Mouse (Mus musculus) lung, embryonic 15.5 days (tissue): ENCODE results near the gene Cdh5. TPM values are rescaled to one million over a fixed set of nuclear protein-coding genes. Genes with fewer than 3 reads are reported as not detected.
"Not testable (repeated sequence)": the region's sequence is repeated elsewhere in the genome, so short reads cannot be mapped to it uniquely, and the experiment has no call there.

ENCODE experiments used
- ATAC-seq: fragments of 200-750 bp; cut with Nextera tagmentation; 2 replicates; pipeline ENCODE4 v1.8.0; 2017; ENCODE audit warnings: moderate number of reproducible peaks, borderline replicate concordance; ENCODE audit not compliant: low FRiP score, low TSS enrichment; ENCODE audit errors: extremely low read depth
- H3K27ac ChIP-seq: fragments of 300-500 bp; sonication (generic); 2 replicates; pipeline ENCODE4 v1.5.1; 2015; ENCODE audit warnings: moderate library complexity, mild to moderate bottlenecking, inconsistent platforms
- H3K27me3 ChIP-seq: fragments of 300-500 bp; sonication (generic); 2 replicates; pipeline ENCODE4 v1.6.1; 2015; ENCODE audit warnings: inconsistent platforms
- H3K36me3 ChIP-seq: fragments of 300-500 bp; sonication (generic); 2 replicates; pipeline ENCODE4 v1.6.1; 2015; ENCODE audit warnings: inconsistent platforms
- H3K4me1 ChIP-seq: fragments of 300-500 bp; sonication (generic); 2 replicates; pipeline ENCODE4 v1.6.1; 2015; ENCODE audit warnings: inconsistent platforms
- H3K4me2 ChIP-seq: fragments of 300-500 bp; sonication (generic); 2 replicates; pipeline ENCODE4 v1.6.1; 2015; ENCODE audit warnings: inconsistent platforms, mild to moderate bottlenecking, moderate library complexity
- H3K4me3 ChIP-seq: fragments of 300-500 bp; sonication (generic); 2 replicates; pipeline ENCODE4 v1.5.1; 2015; ENCODE audit warnings: mild to moderate bottlenecking, inconsistent platforms
- H3K9ac ChIP-seq: fragments of 300-500 bp; sonication (generic); 2 replicates; pipeline ENCODE4 v1.6.1; 2015; ENCODE audit warnings: inconsistent platforms
- H3K9me3 ChIP-seq: fragments of 300-500 bp; sonication (generic); 2 replicates; pipeline ENCODE4 v1.6.1; 2016; ENCODE audit warnings: inconsistent platforms
- WGBS: fragments of 180-500 bp; shearing (Covaris S2); methylation state at CpG from one replicate; pipeline ENCODE4 v1.1.7; 2015; 5-methylcytosine and 5-hydroxymethylcytosine counted together
- polyA plus RNA-seq: library from polyadenylated mRNA; unstranded; fragments of >200 nt; fragmentation: Nextera tagmentation; extraction: Ambion mirVana; gene quantifications from 2 replicates; pipeline ENCODE4 v1.2.1, GENCODE M21; 2015

The Cdh5 gene
- polyA plus RNA-seq, 1 experiment from 2014 or later, result 74.7 TPM

DNA sequence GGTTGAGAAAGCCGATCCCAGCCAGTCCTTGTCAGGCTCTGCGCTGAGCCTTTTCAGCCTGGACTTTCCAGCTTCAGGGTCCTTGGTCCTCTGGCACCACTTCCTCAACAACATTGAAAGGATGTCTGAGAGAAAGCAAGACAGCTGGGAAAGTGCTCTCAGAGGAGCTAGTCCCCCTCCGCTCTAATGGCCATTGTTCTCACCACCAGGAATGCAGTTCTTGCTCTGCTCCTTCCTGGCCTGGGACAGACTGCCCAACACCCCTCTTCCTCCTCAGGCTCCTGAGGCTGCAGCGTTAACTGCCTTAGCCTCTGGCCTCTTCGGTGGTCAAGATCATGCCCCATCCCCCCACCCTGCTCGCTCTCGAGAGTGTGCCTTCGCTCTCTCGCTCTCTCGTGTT lies 4.8 kb upstream of the Cdh5 start:
- H3K9me3 ChIP-seq, result no peaks in the 10 kb centered on the region
- H3K4me3 ChIP-seq, result no peak overlapping the region
- H3K9ac ChIP-seq, result no peak overlapping the region
- no peaks in the 10 kb centered on the region for H3K36me3 ChIP-seq
- ATAC-seq, result peak; percentile 21; the same call in 1 of the 2 replicates
- WGBS, result 38% methylated on average over 10 of the region's 10 CpGs
- peak overlapping the region; percentile 21; the same call in 1 of the 2 replicates for H3K4me2 ChIP-seq
- H3K4me1 ChIP-seq, result peaks cover 30% of the 10 kb centered on the region
- no peaks in the 10 kb centered on the region for H3K27me3 ChIP-seq
- peak overlapping the region; percentile 85 for H3K27ac ChIP-seq

DNA sequence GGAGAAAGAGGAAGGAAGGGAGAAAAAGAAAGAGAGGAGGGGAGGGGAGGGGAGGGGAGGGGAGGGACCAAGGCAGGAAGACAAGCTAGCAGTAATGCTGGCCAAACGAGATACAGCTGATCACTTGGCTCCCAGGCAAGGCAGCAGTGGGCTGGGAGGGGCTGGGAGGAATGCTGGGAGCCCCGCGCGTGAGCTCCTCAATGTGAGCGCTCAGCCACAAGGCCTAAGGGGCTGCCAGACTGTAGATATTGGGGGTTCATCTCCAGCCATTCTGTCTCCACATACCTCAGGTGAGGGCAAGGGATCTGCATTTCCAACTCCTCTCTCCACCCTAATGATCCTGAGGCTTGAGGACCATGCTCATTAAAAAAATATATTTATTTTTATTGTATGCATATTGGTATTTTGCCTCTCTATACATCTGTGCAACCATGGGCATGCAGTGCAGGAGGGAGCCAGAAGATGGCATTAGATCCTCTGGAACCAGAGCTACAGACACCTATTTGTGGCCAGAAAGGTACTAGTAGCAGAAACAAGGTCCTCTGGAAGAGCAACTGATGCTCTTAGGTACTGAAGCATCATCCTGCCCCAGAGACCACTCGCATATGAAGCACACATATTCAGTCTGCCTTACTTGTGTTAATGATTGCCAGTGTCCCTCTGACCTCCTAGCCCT lies 2.6 kb upstream of the Cdh5 start:
- no peaks in the 10 kb centered on the region for H3K27me3 ChIP-seq
- H3K4me3 ChIP-seq, result no peak overlapping the region
- 0 out of 2 replicates have a peak overlapping the region, but pooled peaks have one; percentile 20 for H3K4me2 ChIP-seq
- no peak overlapping the region for H3K9ac ChIP-seq
- WGBS, result 19% methylated on average over 6 of the region's 6 CpGs
- H3K27ac ChIP-seq, result peak overlapping the region; percentile 91
- no peaks in the 10 kb centered on the region for H3K9me3 ChIP-seq
- ATAC-seq, result no peak
- no peaks in the 10 kb centered on the region for H3K36me3 ChIP-seq
- H3K4me1 ChIP-seq, result peaks cover 23% of the 10 kb centered on the region

DNA sequence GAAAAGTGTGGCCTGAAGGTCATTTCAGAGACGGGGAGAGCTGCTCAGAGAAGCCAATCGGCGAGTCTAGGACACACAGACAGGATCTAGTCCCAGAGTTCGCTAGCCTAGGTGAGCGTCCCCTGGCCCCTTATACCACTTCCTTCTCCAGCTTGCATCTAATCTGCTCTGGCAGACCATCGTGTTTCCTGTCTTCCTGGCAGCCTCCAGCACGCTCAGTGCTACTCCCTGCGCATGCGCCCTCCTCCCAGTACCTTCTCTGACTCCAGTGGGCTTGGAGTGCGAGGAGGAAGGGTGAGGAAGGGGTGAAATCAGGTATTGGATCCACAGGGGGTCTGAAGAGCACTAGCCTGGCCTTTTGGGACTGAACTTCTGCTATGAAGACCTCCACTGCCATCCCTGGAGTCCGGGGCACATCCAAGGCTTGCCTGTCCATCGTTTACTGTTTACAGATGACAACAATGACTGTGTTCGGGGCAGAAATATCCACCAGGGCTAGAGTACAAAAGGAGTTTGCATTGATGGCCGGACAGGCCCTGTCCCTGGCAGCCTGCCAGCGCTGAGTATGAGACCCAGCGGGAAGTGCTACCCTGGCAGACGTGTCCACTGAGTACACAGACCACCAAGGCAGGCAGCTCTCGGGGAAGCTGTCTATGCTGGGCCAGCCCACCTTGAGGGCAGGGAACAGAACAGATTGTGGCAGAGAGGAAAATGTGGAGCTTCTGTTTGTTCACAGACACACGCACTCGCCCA lies 1.9 kb upstream of the Cdh5 start:
- Histone ChIP-seq H3K4me1 (peaks cover 23% of the 10 kb centered on the region), H3K27ac (peak overlapping the region; percentile 91), H3K9ac (no peak overlapping the region), H3K9me3 (no peaks in the 10 kb centered on the region), H3K4me2 (peak overlapping the region; percentile 20; the same call in 1 of the 2 replicates), H3K4me3 (no peak overlapping the region), H3K36me3 (no peaks in the 10 kb centered on the region), H3K27me3 (no peaks in the 10 kb centered on the region)
- WGBS, result 46% methylated on average over 20 of the region's 20 CpGs
- peak; percentile 36 for ATAC-seq

DNA sequence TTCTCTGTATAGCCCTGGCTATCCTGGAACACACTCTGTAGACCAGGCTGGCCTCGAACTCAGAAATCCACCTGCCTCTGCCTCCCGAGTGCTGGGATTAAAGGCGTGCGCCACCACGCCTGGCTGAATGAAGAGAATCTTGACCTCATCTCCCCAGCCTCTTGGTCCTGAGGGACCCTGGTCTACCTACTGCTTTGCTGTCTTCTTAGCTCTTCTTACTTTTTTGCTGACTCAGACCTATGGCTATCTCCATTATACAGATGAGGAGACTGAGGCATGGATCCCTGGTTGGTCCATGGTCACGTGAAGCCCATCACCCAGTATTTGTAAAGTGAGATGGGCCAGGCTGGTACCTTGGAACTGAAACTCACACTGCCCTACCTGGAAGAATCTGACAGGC lies 701 bp upstream of the Cdh5 start:
- 91% methylated on average over 6 of the region's 6 CpGs for WGBS
- not testable (repeated sequence) for H3K9ac ChIP-seq, H3K27me3 ChIP-seq, H3K9me3 ChIP-seq, H3K4me3 ChIP-seq, ATAC-seq, H3K36me3 ChIP-seq, H3K4me2 ChIP-seq
- peak overlapping the region; percentile 91; the same call in 1 of the 2 replicates for H3K27ac ChIP-seq
- peaks cover 32% of the 10 kb centered on the region for H3K4me1 ChIP-seq

DNA sequence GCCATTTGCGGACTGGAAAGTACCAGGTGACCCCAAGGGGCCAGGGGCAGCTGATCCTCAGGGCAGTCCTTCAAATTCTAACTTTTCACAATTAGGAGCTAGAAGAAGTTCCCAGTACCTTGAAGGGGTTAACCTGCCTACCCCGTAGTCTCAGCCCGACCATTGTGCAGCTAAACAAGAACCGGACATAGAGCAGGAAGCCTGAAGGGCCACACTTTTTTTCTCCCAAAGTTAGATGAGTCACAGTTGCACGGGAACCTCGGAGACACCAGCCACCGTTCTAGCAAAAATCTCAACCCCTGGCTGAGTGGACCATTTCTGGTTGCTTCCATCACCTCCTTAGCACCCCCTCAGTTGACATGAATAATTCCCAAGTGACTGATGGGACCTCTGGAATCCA lies 2.0 kb downstream of the Cdh5 start:
- ATAC-seq, result no peak
- H3K9ac ChIP-seq, result peak overlapping the region; percentile 37; the same call in 1 of the 2 replicates
- no peaks in the 10 kb centered on the region for H3K36me3 ChIP-seq
- H3K27me3 ChIP-seq, result no peaks in the 10 kb centered on the region
- no peaks in the 10 kb centered on the region for H3K9me3 ChIP-seq
- 40% methylated on average over 7 of the region's 7 CpGs for WGBS
- peak overlapping the region; percentile 50; the same call in 1 of the 2 replicates for H3K27ac ChIP-seq
- H3K4me2 ChIP-seq, result peak overlapping the region; percentile 42
- peaks cover 44% of the 10 kb centered on the region for H3K4me1 ChIP-seq
- H3K4me3 ChIP-seq, result peak overlapping the region; percentile 37

DNA sequence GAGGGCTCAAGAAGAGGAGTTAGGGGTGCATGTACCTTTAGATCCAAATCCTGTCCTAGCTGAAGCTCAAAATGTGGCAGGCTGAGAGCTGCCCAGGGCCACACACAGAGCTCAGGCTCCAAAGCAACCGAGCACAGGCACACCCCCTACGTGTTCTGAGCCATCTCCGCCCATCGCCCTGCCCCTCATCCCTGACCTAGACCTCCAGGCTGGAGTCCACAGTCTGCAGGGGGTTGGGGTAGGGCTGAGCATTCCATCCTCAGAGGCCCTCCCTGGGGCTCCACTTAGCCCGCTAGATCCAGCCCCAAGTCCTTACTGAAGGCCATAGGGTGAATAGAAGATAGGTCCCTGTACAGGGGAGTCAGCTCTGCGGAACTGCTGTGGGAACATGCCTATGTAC lies 4.3 kb downstream of the Cdh5 start:
- WGBS, result 37% methylated on average over 6 of the region's 6 CpGs
- Histone ChIP-seq H3K9me3 (no peaks in the 10 kb centered on the region), H3K27me3 (no peaks in the 10 kb centered on the region), H3K4me1 (peaks cover 26% of the 10 kb centered on the region), H3K36me3 (no peaks in the 10 kb centered on the region), H3K27ac (no peak overlapping the region), H3K4me3 (no peak overlapping the region), H3K4me2 (peak overlapping the region; percentile 42), H3K9ac (no peak overlapping the region)
- ATAC-seq, result peak; percentile 65; the same call in 1 of the 2 replicates

DNA sequence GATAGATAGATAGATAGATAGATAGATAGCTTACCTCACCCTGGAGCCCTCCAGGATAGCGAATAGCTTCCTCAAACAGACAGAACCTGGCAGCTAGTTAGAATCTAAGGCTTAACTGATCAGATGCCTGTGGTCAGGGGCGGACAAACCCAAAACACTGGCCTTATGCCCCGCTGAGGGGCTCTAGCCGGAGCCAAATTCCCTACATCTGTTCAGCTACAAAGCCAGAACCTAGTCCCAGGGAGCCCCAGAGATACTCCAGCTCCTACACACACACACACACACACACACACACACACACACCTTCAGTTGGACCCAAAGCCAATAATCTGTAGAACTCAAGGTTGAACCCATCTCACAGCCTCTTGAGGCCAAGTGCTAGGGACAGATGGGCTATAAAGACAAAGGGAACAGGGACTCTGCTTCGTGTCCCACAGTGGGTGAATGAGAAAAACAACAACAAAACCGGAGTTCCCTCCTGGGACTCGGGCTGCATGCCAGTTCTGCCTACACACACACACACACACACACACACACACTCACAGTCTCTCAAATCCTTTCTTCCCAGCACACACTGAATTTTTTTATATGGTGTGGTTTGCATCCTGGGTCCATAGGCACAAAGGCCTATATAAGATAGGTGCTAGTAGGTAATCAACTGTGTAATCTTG lies 5.0 kb downstream of the Cdh5 start:
- Histone ChIP-seq H3K4me3 (no peak overlapping the region), H3K36me3 (no peaks in the 10 kb centered on the region), H3K27me3 (no peaks in the 10 kb centered on the region), H3K4me1 (peaks cover 26% of the 10 kb centered on the region), H3K4me2 (peak overlapping the region; percentile 42), H3K9ac (no peak overlapping the region), H3K9me3 (no peaks in the 10 kb centered on the region), H3K27ac (no peak overlapping the region)
- no peak for ATAC-seq
- WGBS, result 66% methylated on average over 7 of the region's 7 CpGs

DNA sequence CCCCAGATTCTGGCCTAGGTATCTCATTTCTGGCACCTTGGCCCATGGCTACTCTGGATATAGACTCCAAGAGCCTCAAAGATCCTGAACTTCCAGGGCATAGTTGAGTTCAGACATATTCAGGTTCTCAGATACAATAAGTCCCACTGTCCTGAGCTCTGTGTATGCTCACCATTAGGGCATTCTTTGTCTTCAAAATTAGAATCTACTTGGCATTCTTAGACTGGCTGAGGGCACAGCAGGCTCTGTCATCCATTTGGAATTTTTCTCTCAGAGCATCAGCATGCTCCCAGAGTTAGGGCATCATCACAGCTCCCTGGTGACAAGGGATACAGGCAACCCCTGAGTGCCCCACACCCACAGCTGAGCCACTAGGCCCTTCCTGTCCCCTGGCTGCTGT lies 5.7 kb downstream of the Cdh5 start:
- Histone ChIP-seq H3K4me2 (no peak overlapping the region; the same call in 1 of the 2 replicates), H3K9me3 (no peaks in the 10 kb centered on the region), H3K27ac (no peak overlapping the region), H3K27me3 (no peaks in the 10 kb centered on the region), H3K4me1 (peaks cover 26% of the 10 kb centered on the region), H3K9ac (no peak overlapping the region), H3K4me3 (no peak overlapping the region), H3K36me3 (no peaks in the 10 kb centered on the region)
- ATAC-seq, result no peak

DNA sequence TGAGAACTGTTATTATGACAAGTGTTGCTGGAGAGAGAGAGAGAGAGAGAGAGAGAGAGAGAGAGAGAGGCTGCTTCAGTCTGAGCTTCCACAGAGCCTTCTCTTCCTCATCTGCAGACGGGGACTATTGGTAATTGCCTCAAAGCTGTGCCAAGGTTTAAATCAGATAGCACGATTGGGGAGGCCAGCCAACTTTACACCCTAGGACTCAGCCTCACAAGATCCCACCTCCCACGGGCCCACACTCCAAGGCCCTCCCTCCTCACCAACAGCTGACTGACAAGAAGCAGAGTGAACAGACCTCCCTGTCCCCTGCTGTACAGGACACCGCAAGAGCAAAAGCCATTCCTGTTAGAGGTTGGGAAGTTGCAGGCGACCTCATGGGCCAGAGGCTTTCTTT lies 6.6 kb downstream of the Cdh5 start:
- H3K27me3 ChIP-seq, result no peaks in the 10 kb centered on the region
- no peaks in the 10 kb centered on the region; the same call in 1 of the 2 replicates for H3K36me3 ChIP-seq
- no peak overlapping the region for H3K4me3 ChIP-seq
- no peak overlapping the region for H3K27ac ChIP-seq
- no peak overlapping the region for H3K9ac ChIP-seq
- WGBS, result 39% methylated on average over 5 of the region's 5 CpGs
- H3K4me1 ChIP-seq, result peaks cover 26% of the 10 kb centered on the region
- H3K4me2 ChIP-seq, result no peak overlapping the region
- peak; percentile 36; the same call in 1 of the 2 replicates for ATAC-seq
- H3K9me3 ChIP-seq, result no peaks in the 10 kb centered on the region

DNA sequence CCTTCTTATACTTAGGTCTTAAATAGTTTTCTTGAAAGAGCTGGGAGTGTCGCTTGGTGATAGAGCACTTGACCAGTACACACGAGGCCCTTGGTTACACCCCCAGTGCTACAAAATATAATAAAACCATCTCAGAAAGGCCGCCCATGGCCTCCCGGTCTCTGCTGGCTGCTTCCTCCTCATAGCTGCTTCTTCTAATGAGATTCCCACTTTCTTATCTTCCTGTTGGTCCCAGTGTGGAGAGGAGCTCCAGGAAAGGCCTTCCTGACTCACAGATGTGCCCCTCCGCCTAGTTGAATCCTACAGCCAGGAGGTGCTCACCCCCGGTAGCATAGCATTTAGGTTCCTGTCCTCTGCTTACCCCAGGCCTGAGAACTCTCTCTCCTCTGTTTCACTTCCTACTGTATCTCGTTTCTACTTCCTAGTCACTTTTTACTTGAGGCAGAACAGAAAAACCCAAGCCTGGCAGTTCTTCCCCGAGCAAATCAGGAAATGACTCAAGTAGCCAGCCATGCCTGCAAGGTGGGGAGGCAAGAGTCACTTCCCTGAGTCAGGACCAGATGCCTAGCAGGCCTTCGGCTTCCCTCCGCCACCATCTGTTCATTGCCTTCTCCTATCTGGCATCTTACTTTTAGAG lies 9.2 kb downstream of the Cdh5 start:
- WGBS, result 71% methylated on average over 10 of the region's 10 CpGs
- H3K27ac ChIP-seq, result no peak overlapping the region

DNA sequence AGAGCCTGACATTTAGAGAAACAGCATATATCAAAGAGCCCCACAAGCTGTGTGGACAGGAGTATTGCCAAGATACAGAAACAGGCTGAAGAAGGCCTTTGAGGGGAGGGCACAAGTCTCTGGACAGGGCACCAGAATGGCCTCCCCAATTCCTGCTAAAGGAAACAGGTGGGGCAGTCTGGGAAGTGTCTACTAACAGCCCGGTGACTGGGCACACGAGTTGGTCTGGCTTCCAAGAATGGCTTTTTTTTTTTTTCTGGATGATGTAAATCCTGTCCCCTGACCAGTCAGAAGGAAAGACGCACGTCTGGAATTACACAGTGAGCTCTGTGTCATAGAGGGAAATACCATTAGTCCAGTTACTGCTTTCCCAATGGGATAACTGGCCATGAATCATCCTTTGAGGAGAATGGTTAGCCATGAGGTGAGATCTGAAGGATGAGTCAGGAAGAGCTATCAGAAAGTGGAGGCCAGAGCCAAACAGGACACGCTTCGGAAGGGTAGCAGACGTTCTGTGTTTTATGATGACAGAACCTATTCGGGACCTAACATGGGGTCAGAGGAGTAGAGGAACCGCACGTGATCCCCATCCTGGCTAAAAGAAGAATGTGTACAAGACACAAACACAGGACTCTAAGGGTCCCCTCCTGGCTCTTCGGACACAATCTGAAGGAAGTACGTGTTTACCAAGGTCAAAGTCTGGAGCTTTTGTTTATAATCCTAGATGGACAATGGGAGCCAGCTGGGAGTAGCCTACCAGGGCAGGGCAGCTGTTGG lies 20.4 kb downstream of the Cdh5 start:
- Histone ChIP-seq H3K36me3 (no peaks in the 10 kb centered on the region), H3K4me1 (0 out of 2 replicates have a peak, but pooled peaks cover 3% of the 10 kb centered on the region), H3K4me3 (no peak overlapping the region), H3K9me3 (no peaks in the 10 kb centered on the region), H3K4me2 (no peak overlapping the region), H3K27me3 (no peaks in the 10 kb centered on the region), H3K27ac (peak overlapping the region; percentile 35; the same call in 1 of the 2 replicates), H3K9ac (no peak overlapping the region)
- peak; percentile 66 for ATAC-seq
- WGBS, result 54% methylated on average over 12 of the region's 12 CpGs

More for the DNA sequence above, 9.2 kb downstream of the Cdh5 start:
- no peaks in the 10 kb centered on the region for H3K9me3 ChIP-seq
- no peak overlapping the region for H3K4me2 ChIP-seq
- no peaks in the 10 kb centered on the region for H3K27me3 ChIP-seq
- peaks cover 19% of the 10 kb centered on the region for H3K4me1 ChIP-seq
- no peak overlapping the region for H3K4me3 ChIP-seq
- no peaks in the 10 kb centered on the region; the same call in 1 of the 2 replicates for H3K36me3 ChIP-seq
- ATAC-seq, result no peak
- no peak overlapping the region for H3K9ac ChIP-seq
